Mouse (Mus musculus): ENCODE measurements around the gene Cfap44. TPM values are rescaled to one million over a fixed set of nuclear protein-coding genes. Genes with fewer than 3 reads are reported as not detected.

The Cfap44 gene
- total RNA-seq, 2 experiments from 2014 or later, result not detected

GRCm38 (mm10) chr16:44526044-44526443, 131.4 kb downstream of the Cfap44 start:
- DNase-seq (ENCODE audit: low spot score), result no peak
- intact Hi-C loops (cut with DNase I), result no loop called here

- intact Hi-C loops (cut with DNase I), result no loop called here
- DNase-seq (ENCODE audit: low spot score), result no peak
Measured at GRCm38 (mm10) chr16:44526689-44527088, 132.1 kb downstream of the Cfap44 start.

GRCm38 (mm10) chr16:44527218-44527905, 132.8 kb downstream of the Cfap44 start:
- intact Hi-C loops (cut with DNase I), result no loop called here
- DNase-seq (ENCODE audit: low spot score), result no peak

GRCm38 (mm10) chr16:44528955-44529354, 134.4 kb downstream of the Cfap44 start:
- no peak for DNase-seq (ENCODE audit: low spot score)
- intact Hi-C loops (cut with DNase I), result no loop called here

GRCm38 (mm10) chr16:44529691-44530090, 135.1 kb downstream of the Cfap44 start:
- no peak for DNase-seq (ENCODE audit: low spot score)
- intact Hi-C loops (cut with DNase I), result no loop called here

GRCm38 (mm10) chr16:44530191-44530590, 135.6 kb downstream of the Cfap44 start:
- intact Hi-C loops (cut with DNase I), result no loop called here
- DNase-seq (ENCODE audit: low spot score), result no peak

GRCm38 (mm10) chr16:44530829-44531228, 136.2 kb downstream of the Cfap44 start:
- DNase-seq (ENCODE audit: low spot score), result no peak
- intact Hi-C loops (cut with DNase I), result no loop called here

- no peak for DNase-seq (ENCODE audit: low spot score)
- intact Hi-C loops (cut with DNase I), result no loop called here
Measured at GRCm38 (mm10) chr16:44531239-44531797, 136.7 kb downstream of the Cfap44 start.

Other genes with a start within 250 kb of the Cfap44 start
- gene Usf3, start 221.6 kb upstream of the Cfap44 start, total RNA-seq (2021), result 10 to 100 TPM; 16.4 to 20.9 TPM
- gene Sidt1, start 61.6 kb upstream of the Cfap44 start, total RNA-seq (2021), result under 1 TPM; 0.23 to 0.31 TPM
- 10 to 100 TPM in 1 of 2 experiments, 1 to 10 TPM in 1; 8.7 to 11.7 TPM for gene Spice1, start 47.7 kb upstream of the Cfap44 start, total RNA-seq (2021)
- gene Boc, start 164.1 kb downstream of the Cfap44 start, total RNA-seq (2021), result 1 to 10 TPM; 4.5 to 5.8 TPM

Measured in heart, postnatal 25 days (tissue).